Comparison of ENCODE assay signal across 9 mouse cellular contexts in genomic region chr6:54586175-54586574, GRCm38 (mm10). TPM values are rescaled to one million over a fixed set of nuclear protein-coding genes. Genes with fewer than 3 reads are reported as not detected.
A peak's percentile ranks its signal among the peaks of the same experiment; 100 is the strongest.
DNase-seq lines count a peak whose midpoint lies in the region; ATAC-seq lines count a peak whose summit lies in the region.
"Had no signal": no experiment of that assay in that cellular context is flagged by ENCODE, and none has a peak within 500 bp of the region (broad histone marks: within the 10 kb centered on the region; RNA-seq: fewer than 3 reads in every experiment).

No protein-coding gene starts in this region.

- no peak overlapping the region for H3K9ac ChIP-seq in heart, embryonic 11.5 days (ENCODE audit: low read depth, low read length)
- H3K9ac ChIP-seq: hindbrain, embryonic 15.5 days had no signal

- H3K4me2 ChIP-seq in heart, embryonic 11.5 days, result no peak overlapping the region
- H3K4me2 ChIP-seq: hindbrain, embryonic 15.5 days had no signal

- H3K36me3 ChIP-seq in heart, embryonic 11.5 days (ENCODE audit: control insufficient read depth, insufficient read depth, low read length), result 0 out of 2 replicates have a peak, but pooled peaks cover 2% of the 10 kb centered on the region
- H3K36me3 ChIP-seq: hindbrain, embryonic 15.5 days had no signal

- H3K27me3 ChIP-seq in heart, embryonic 11.5 days (ENCODE audit: control insufficient read depth, insufficient read depth, low read length), result no peaks in the 10 kb centered on the region
- H3K27me3 ChIP-seq: hindbrain, embryonic 15.5 days had no signal

- peak; percentile 69 for DNase-seq in heart, adult 11 months
- DNase-seq in urinary bladder, postnatal 14 days (ENCODE audit: low spot score), result peak; percentile 59
- no peak for DNase-seq in urinary bladder, postnatal 4 days (ENCODE audit: low spot score in 2 of 2)
- peak; percentile 78 to 86 for DNase-seq in cerebellum, postnatal 10 days
- DNase-seq in kidney, postnatal 14 days, result peak; percentile 70
- DNase-seq in yolk sac, embryonic 10.5 days (ENCODE audit: low spot score), result no peak

- no peak overlapping the region for H3K4me3 ChIP-seq in heart, embryonic 11.5 days (ENCODE audit: low read depth, low read length)
- H3K4me3 ChIP-seq: hindbrain, embryonic 15.5 days had no signal

- no peak for ATAC-seq in heart, embryonic 11.5 days (replicated peaks; ENCODE audit: insufficient number of reproducible peaks, low FRiP score, low TSS enrichment)
- ATAC-seq in megakaryocyte-erythroid progenitor cell, adult 5-6 weeks (replicated peaks; ENCODE audit: low FRiP score, low TSS enrichment, poor library complexity, severe bottlenecking), result peak; percentile 88

- WGBS in heart, embryonic 11.5 days (ENCODE audit: insufficient replicate concordance), result 18% methylated on average over 2 of the region's 2 CpGs

- H3K9me3 ChIP-seq in heart, embryonic 11.5 days (replicated peaks; ENCODE audit: control insufficient read depth, low read length), result no peaks in the 10 kb centered on the region
- H3K9me3 ChIP-seq: hindbrain, embryonic 15.5 days had no signal

- H3K4me1 ChIP-seq in heart, embryonic 11.5 days (ENCODE audit: control insufficient read depth, insufficient read depth, low read length), result no peaks in the 10 kb centered on the region
- H3K4me1 ChIP-seq: hindbrain, embryonic 15.5 days had no signal

- H3K27ac ChIP-seq in heart, embryonic 11.5 days (ENCODE audit: low read depth, low read length), result no peak overlapping the region
- H3K27ac ChIP-seq: hindbrain, embryonic 15.5 days had no signal

RNA-seq across cellular contexts. Expression of gene Plekha8, which starts 8.7 kb away (rescaled TPM):
- 13.0 and 13.6 TPM in 2 replicates for polyA plus RNA-seq in heart, embryonic 11.5 days (2014; fragmentation: Nextera tagmentation; extraction: Ambion mirVana)
- 3.1 and 4.2 TPM in 2 replicates for total RNA-seq in megakaryocyte-erythroid progenitor cell, adult 5-6 weeks (2014; fragmentation: Nextera tagmentation)
- total RNA-seq in megakaryocyte-erythroid progenitor cell, adult 5-6 weeks (2017), result 3.2 and 5.3 TPM in 2 replicates

RNA-seq across cellular contexts. Expression of gene Fkbp14, which starts 10.9 kb away (rescaled TPM):
- 23.5 and 34.3 TPM in 2 replicates for polyA plus RNA-seq in heart, embryonic 11.5 days (2014; fragmentation: Nextera tagmentation; extraction: Ambion mirVana)
- total RNA-seq in megakaryocyte-erythroid progenitor cell, adult 5-6 weeks (2014; fragmentation: Nextera tagmentation), result 2.9 and 6.3 TPM in 2 replicates
- 1.5 and 2.1 TPM in 2 replicates for total RNA-seq in megakaryocyte-erythroid progenitor cell, adult 5-6 weeks (2017)

RNA-seq across cellular contexts. Expression of gene Scrn1, which starts 19.9 kb away (rescaled TPM):
- 15.5 and 17.7 TPM in 2 replicates for polyA plus RNA-seq in heart, embryonic 11.5 days (2014; fragmentation: Nextera tagmentation; extraction: Ambion mirVana)
- total RNA-seq in megakaryocyte-erythroid progenitor cell, adult 5-6 weeks (2014; fragmentation: Nextera tagmentation), result not detected in 2 replicates
- not detected in 2 replicates for total RNA-seq in megakaryocyte-erythroid progenitor cell, adult 5-6 weeks (2017)

Comparison
In these comparisons a context has a peak if more than half of its experiments do, and no peak if none do; other contexts are left out.
1. DNase-seq: peak in heart, adult 11 months (single experiment), urinary bladder, postnatal 14 days (single experiment), cerebellum, postnatal 10 days (2 of 2) and kidney, postnatal 14 days (single experiment); none in urinary bladder, postnatal 4 days (0 of 2) and yolk sac, embryonic 10.5 days (single experiment).